Mouse (Mus musculus): ENCODE results near the gene Adam22. TPM values are rescaled to one million over a fixed set of nuclear protein-coding genes. Genes with fewer than 3 reads are reported as not detected.

Adam22 gene
- total RNA-seq, 1 experiment from 2014 or later, result not detected

- ATAC-seq (ENCODE audit: extremely low read depth, insufficient number of reproducible peaks, low FRiP score, poor library complexity, severe bottlenecking), result no peak
Observed at GRCm38 (mm10) chr5:8341676-8342075, 26.3 kb downstream of the Adam22 start.

- no peak for ATAC-seq (ENCODE audit: extremely low read depth, insufficient number of reproducible peaks, low FRiP score, poor library complexity, severe bottlenecking)
Observed at GRCm38 (mm10) chr5:8327645-8328269, 40.2 kb downstream of the Adam22 start.

- ATAC-seq (ENCODE audit: extremely low read depth, insufficient number of reproducible peaks, low FRiP score, poor library complexity, severe bottlenecking), result no peak
Observed at GRCm38 (mm10) chr5:8326671-8327070, 41.3 kb downstream of the Adam22 start.

- ATAC-seq (ENCODE audit: extremely low read depth, insufficient number of reproducible peaks, low FRiP score, poor library complexity, severe bottlenecking), result no peak
Observed at GRCm38 (mm10) chr5:8312324-8312723, 55.6 kb downstream of the Adam22 start.

GRCm38 (mm10) chr5:8310907-8311306 is 57.1 kb downstream of the Adam22 start:
- no peak for ATAC-seq (ENCODE audit: extremely low read depth, insufficient number of reproducible peaks, low FRiP score, poor library complexity, severe bottlenecking)

GRCm38 (mm10) chr5:8297719-8298419 is 70.1 kb downstream of the Adam22 start:
- ATAC-seq (ENCODE audit: extremely low read depth, insufficient number of reproducible peaks, low FRiP score, poor library complexity, severe bottlenecking), result no peak

GRCm38 (mm10) chr5:8293287-8293686 is 74.7 kb downstream of the Adam22 start:
- no peak for ATAC-seq (ENCODE audit: extremely low read depth, insufficient number of reproducible peaks, low FRiP score, poor library complexity, severe bottlenecking)

- ATAC-seq (ENCODE audit: extremely low read depth, insufficient number of reproducible peaks, low FRiP score, poor library complexity, severe bottlenecking), result no peak
Observed at GRCm38 (mm10) chr5:8291496-8291895, 76.5 kb downstream of the Adam22 start.

- no peak for ATAC-seq (ENCODE audit: extremely low read depth, insufficient number of reproducible peaks, low FRiP score, poor library complexity, severe bottlenecking)
Observed at GRCm38 (mm10) chr5:8289678-8290614, 78.0 kb downstream of the Adam22 start.

GRCm38 (mm10) chr5:8284123-8284522 is 83.8 kb downstream of the Adam22 start:
- ATAC-seq (ENCODE audit: extremely low read depth, insufficient number of reproducible peaks, low FRiP score, poor library complexity, severe bottlenecking), result no peak

GRCm38 (mm10) chr5:8276141-8276540 is 91.8 kb downstream of the Adam22 start:
- no peak for ATAC-seq (ENCODE audit: extremely low read depth, insufficient number of reproducible peaks, low FRiP score, poor library complexity, severe bottlenecking)

- ATAC-seq (ENCODE audit: extremely low read depth, insufficient number of reproducible peaks, low FRiP score, poor library complexity, severe bottlenecking), result no peak
Observed at GRCm38 (mm10) chr5:8257366-8257765, 110.6 kb downstream of the Adam22 start.

GRCm38 (mm10) chr5:8256487-8256886 is 111.5 kb downstream of the Adam22 start:
- no peak for ATAC-seq (ENCODE audit: extremely low read depth, insufficient number of reproducible peaks, low FRiP score, poor library complexity, severe bottlenecking)

GRCm38 (mm10) chr5:8244696-8245095 is 123.3 kb downstream of the Adam22 start:
- ATAC-seq (ENCODE audit: extremely low read depth, insufficient number of reproducible peaks, low FRiP score, poor library complexity, severe bottlenecking), result no peak

- no peak for ATAC-seq (ENCODE audit: extremely low read depth, insufficient number of reproducible peaks, low FRiP score, poor library complexity, severe bottlenecking)
Observed at GRCm38 (mm10) chr5:8243064-8243615, 124.8 kb downstream of the Adam22 start.

- no peak for ATAC-seq (ENCODE audit: extremely low read depth, insufficient number of reproducible peaks, low FRiP score, poor library complexity, severe bottlenecking)
Observed at GRCm38 (mm10) chr5:8242660-8243059, 125.3 kb downstream of the Adam22 start.

GRCm38 (mm10) chr5:8227073-8227472 is 140.9 kb downstream of the Adam22 start:
- no peak for ATAC-seq (ENCODE audit: extremely low read depth, insufficient number of reproducible peaks, low FRiP score, poor library complexity, severe bottlenecking)

GRCm38 (mm10) chr5:8224321-8224705 is 143.6 kb downstream of the Adam22 start:
- no peak for ATAC-seq (ENCODE audit: extremely low read depth, insufficient number of reproducible peaks, low FRiP score, poor library complexity, severe bottlenecking)

GRCm38 (mm10) chr5:8223597-8224320 is 144.2 kb downstream of the Adam22 start:
- ATAC-seq (ENCODE audit: extremely low read depth, insufficient number of reproducible peaks, low FRiP score, poor library complexity, severe bottlenecking), result no peak
